Mouse (Mus musculus): ENCODE measurements at regions not wholly inside any gene's neighbourhood (a gene's known extent, or its start where the extent isn't known, plus 50 kb on each side); places are given as distances from the start of the nearest gene placed in this dataset.

DNA sequence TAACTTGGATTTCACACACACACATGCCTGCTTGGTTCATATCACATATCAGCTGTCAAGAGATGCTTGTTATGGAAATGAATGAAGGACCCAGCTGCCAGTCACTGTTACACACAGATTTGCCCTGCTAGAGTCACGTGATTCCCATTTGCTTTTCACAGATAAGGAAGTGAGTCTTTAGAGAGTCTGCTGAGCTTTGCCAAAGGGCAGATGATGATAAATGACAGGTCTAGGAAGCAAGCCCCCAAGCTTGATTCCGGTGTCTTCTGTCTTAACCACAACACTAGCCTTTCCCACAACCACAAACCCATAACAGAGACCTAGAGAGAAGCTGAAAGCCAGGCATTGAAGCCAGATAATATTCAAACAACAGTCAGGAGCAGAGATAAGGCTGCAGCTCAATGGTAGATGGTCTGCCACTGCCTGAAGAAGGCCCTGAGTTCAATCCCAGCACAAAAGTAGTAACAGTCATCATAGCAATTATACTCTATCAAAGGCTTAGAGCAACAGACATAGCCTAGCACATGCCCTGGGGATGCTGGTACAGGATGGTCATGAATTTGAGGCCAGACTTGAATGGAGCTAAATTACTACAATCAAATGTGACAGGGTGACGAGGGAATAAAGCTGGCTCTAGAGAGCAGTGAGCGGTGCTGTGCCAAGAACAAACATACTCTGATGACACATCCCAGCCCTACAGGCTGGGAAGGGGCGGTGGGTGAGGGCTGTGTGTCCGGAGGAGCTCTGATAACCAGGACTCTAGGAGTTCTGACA is 89.0 kb upstream of the H2afz start:
- TF ChIP-seq POLR2A (IDR thresholded peaks at IDR 0.05; ENCODE audit: low read depth, low read length) (no peak), CTCF (IDR thresholded peaks at IDR 0.05; ENCODE audit: borderline replicate concordance, insufficient read depth, low read length) (no peak)
